Mouse (Mus musculus) bone marrow, adult 2 months (tissue): Measurements from ENCODE around the gene Fezf1.

Experiments used
- CTCF ChIP-seq: fragments of 200-500 bp; IDR thresholded peaks from 2 replicates; pipeline ENCODE4 v1.5.1; 2011; ENCODE audit warnings: low read length, control low read depth; ENCODE audit not compliant: control insufficient read depth, insufficient read depth
- POLR2A ChIP-seq: fragments of 200-500 bp; IDR thresholded peaks from 2 replicates; pipeline ENCODE4 v1.6.1; 2011; ENCODE audit warnings: low read depth, mild to moderate bottlenecking, control low read depth, low read length, borderline replicate concordance; ENCODE audit not compliant: control insufficient read depth

DNA sequence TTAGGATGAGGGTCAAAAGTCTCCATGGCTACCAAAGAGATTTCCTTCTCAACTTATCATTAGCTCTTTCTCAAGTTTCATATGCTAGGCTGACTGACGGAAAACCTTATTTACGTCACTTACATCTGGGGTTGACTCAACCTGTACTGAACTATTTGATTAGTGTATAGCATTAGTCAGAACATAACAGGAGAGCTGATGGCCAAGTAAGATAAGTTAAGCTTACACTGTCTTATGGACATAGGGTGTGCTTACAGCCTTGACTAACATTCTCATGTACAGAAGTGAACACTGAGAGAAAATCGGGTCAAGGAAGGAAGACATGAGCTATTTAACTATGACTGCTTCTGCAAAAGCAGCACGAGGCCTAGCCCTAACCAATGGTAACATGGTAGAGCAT lies 40.6 kb upstream of the Fezf1 start:
- TF ChIP-seq POLR2A (no peak), CTCF (no peak)
